Mouse (Mus musculus) left cerebral cortex, adult 18-20 months (tissue): Measurements from ENCODE around the gene Top2b. TPM values are rescaled to one million over a fixed set of nuclear protein-coding genes. Genes with fewer than 3 reads are reported as not detected.

ENCODE experiments used
- DNase-seq, 2 experiments: peaks; one replicate each; pipeline ENCODE4 v3.0.0; 2021 to 2022; ENCODE audit warnings: low spot score in 2 of 2, mixed read lengths in 1 of 2
- long read RNA-seq, 2 experiments: library from polyadenylated mRNA; stranded (forward); transcript quantifications; one replicate each; pipeline ENCODE4 v2.0.0; 2021
- total RNA-seq, 2 experiments: library from RNA; stranded (reverse); gene quantifications; 2 replicates each; pipeline ENCODE4 v1.2.3; 2021

The Top2b gene
- 10 to 100 TPM; 87.8 to 92.1 TPM for total RNA-seq
- long read RNA-seq, experiment 1, full-length matches to known transcripts = 39 of 52 reads
- long read RNA-seq, experiment 1, partial matches to known transcripts = 8 of 52 reads
- long read RNA-seq, experiment 1, other reads (novel, unspliced or antisense) = 5 of 52 reads
- long read RNA-seq, experiment 2, full-length matches to known transcripts = 10 of 19 reads
- long read RNA-seq, experiment 2, partial matches to known transcripts = 7 of 19 reads
- long read RNA-seq, experiment 2, other reads (novel, unspliced or antisense) = 2 of 19 reads

DNA sequence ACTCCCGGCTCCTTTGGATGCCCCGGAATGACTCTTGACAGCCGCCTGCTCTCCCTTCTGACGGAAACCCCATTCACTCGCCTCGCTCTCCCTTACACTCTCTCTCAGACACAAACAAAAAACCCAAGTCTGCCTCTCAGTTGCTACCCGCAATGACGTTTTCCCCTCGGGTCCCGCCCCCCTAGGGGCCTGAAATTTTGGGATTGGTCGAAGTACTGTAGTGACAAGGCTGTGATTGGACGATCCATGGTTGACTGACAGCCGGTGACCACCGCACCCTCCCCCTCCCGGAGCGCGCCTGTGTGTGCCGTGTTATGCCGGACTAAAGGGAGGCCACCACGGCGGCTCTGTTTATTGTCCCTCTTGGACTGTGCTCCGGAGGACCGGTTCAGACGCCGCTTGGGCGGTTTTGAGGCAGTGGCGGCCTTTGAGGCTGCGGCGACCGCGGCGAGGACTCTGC, at the start of gene Top2b:
Top2b (plus strand) TSS at position 302 of the 460 bp plus-strand sequence.
- DNase-seq = peak; percentile 95 to 98

DNA sequence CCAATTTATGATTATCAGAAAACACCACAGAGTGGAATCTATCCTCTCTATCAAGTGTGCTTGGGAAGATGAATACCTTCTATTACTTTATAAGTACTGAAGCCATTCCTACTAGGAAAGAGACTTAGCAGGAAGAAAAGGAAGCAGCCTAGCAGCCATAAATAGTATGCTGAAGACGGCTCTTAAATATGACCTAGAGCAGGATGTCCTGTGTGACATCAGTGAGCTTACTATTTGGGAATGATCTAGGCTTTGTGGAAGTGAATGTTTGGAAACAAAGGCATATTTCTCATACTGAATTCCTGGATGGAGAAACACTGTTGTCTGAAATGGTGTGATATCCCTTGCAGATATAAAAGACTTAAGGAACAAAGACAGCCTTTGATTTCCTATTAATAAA, 48.3 kb upstream of the Top2b start:
- DNase-seq = no peak

DNA sequence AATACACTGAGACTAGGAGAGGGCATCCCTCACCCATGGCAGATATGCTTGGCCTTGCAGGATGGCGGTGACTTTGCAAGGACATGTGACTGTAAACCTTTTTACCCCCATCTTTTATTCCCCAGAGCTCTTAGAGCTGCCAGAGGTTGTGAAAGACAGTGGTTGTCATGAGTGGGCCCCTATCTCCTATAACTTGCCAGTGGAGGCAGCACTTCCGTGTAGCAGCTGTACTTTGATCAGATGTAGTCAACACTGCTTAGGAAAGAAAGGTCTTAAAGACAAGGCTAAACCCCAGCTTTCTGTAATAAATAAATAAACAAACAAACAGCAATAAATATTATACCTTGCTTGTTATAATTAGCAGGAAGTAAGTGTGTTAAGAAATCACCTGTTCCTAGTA, 45.2 kb upstream of the Top2b start:
- no peak for DNase-seq

DNA sequence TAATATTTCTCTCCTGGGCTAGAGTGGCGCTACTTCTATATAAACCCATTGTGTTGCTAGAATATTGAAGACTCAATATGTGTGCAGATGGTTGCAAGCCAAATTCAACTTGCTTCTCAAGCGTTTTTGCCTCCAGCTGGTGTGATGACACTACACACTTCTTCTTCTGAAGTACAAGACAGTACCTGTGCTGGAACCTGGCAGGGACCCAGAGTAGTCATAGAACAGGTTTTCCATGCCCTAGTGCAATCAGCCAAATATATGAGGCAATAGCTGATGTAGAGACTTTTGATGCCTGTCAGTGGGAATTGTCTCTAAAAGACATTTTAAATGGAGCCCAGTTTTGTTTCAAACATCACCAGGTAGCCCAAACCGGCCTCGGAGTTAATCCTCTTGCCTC, 40.6 kb upstream of the Top2b start:
- no peak for DNase-seq

DNA sequence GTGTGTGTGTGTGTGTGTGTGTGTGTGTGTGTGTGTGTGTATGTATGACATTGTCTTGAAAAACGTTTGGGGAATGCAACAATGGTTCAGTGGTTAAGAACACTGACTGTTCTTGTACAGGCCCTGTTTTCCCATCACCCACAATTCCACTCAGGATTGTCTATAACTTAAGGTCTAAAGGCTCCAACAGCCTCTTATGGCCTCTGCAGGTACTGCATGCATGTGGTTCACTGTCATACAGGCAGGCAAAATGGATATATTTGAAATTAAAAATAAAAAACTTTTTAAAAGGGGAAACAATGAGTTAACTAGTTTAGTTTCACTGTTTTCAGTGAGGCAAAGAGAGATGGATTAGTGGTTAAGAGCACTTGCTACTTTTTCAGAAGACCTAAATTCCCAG, 39.8 kb upstream of the Top2b start:
- DNase-seq = no peak

DNA sequence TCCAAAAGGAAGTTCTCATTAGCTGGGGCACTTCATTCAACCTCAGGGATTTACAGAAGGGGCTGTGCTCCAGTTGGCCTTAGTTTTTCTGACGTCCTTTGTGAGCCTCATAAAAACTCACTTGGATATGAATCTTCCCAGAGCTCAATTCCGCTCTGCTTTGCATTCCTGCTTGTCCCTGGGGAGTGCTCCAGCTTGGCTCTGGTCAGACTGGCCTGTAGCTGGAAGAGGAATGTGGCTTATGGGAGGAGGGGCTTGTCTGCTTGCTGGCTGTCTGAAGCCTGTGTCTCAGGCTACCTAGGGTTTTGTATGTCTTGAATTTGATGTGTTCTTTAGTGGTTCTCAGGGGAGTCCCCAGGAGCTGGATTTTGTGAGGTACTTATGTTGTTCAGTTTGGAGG, 36.4 kb upstream of the Top2b start:
- DNase-seq = no peak

DNA sequence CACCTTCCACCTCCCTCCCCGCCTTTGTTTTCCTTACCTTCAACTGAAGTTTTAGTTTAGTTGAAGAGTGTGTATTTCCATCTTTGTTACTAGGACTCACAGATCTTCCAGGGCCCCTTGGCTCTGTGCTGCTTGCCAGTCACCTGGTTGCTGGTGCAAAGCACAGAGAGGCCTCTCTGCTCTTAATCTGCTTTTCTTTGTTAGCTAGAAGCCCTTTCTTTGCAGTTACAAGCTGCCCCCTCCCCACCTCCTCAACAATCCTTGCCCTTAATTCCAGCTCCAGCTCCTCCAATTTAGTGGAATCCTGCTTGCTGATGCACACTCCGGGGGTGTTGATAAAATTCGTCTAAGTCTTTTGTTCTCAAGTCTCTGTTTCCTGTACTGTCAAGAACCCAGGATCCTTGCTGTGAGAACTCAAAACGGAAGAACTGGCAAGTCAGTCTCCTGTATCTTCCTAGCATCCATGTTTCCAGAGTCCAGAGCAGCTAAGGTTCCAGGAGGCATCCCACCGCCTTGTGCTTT, 36.0 kb upstream of the Top2b start:
- DNase-seq = no peak

DNA sequence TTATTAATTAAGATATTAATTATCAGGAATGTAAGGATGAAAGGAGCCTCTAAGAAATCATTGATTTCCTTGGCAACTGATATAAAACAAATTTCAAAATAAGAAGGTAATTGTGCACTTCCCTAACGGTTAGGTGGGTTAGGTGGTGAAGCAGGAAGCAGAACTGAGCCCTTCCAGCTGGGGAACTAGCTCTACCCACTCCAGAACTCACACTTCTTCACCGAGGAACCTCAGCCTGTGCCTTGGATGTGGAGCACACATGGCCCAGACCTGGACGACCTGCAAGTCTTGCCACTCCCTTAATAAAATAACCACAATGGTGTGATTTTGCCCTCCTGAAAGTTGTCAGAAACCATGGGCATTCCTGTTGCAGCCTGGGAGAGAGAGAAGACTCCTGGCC, 35.2 kb upstream of the Top2b start:
- no peak for DNase-seq

DNA sequence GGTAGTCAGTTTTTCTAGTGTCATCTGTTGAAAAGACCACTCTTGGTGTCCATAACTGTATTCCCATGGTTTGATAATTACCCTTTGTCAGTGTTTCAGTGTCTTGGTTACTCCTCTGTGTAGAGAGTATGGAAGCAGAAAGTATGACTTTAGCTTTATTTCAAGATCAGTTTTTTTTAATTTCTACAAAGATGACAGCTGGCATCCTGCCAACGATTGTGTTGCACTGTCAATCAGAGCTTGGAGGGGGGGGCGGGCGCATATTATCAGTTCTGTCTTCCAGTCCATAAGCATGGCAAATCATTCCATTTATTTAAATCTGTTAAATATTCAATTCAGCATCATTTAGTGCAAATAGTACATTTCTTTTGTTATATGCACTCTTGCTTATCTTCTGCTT, 30.7 kb upstream of the Top2b start:
- DNase-seq = no peak

DNA sequence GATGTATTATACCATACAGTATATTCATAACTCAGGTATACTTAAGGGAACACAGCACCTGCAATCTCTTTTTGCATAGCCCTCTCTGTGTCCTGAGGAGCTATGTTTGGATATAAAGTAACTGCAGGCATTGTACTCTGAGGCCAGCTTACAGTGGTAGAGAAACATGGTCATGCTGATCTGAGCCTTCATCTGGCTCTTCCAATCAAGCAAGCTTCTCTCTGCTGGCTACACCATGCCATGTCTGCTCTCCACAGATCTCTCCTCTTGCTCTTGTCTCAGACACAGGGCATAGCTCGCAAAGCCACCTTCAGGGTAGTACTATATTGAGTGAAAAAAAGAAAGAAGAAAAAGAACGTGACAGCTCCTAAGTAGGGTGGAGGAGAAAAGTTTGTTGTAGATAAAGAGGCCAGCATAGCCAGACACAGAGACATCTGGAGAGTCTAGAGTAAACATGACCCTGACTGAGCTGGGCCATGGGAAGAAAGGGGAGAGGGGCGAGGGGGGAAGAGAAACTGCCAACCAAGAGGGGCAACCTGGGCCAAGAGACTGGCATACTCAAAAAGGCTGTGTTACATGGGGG, 29.1 kb upstream of the Top2b start:
- DNase-seq = no peak

DNA sequence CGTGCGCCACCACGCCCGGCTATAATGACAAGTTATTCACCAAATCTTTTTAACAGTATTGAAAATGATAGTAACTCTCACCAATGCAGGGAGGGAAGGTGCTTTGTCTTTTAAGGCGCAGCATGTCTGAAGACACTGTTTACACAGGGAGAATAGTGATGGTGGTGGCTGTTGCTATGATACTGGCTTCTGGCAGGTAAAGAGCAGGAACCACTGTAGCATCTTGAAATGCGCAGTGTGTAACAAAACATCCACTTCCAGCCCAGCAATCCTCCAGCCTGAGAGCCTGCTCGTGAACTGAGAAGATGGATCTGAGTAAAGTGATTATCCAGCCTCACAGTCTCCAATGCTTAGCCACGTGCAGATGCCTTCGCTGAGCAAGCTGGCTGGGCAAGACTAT, 17.5 kb upstream of the Top2b start:
- no peak for DNase-seq

DNA sequence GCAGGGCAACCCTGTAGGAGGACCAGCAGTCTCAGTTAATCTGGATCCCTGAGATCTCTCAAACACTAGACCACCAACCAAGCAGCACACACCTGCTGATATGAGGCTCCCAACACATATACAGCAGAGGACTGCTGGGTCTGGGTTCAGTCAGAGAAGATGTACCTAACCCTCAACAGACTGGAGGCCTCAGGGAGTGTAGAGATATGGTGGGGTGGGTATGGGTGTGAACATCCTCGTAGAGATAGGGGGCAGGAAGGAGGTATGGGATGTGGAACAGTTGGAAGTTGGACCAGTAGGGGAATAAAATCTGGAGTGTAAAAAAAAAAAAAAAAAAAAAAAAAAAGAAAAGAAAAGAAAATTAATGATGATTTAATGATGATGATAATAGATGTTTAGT, 5.3 kb upstream of the Top2b start:
- DNase-seq = no peak

DNA sequence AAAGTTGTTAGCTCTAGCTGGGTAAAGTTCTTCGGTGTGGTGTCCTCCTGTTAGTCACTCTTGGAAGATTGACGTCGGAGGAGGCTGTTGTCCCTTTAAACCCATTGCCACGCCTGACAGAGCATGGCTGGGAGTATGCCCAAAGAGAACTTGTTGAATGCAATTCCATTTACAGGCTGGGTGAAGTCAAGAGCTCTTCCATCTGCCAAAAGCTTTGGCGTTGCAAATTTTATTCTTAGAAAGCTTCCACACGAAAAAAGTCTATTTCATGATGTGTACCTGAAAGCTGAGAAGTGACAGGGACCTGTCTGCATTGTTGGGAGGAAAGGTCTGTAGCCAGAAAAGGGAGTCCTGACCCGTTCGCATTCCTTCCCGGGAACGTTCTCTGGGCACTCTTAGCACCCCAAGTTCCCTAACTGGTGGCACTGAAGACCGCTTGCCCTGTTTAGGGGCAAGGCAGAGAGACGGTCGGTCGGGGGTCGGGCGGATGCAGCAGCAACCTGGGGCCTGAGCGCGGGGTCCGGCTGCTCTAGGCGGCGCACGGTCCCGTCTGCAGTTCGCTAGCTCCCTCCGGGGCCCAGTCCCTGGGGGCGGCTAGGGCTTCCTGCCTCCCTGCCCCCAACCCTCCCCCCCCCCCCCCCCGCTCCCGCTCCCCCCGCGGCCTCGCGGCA, 683 bp upstream of the Top2b start:
- peak; percentile 24 to 31 for DNase-seq

DNA sequence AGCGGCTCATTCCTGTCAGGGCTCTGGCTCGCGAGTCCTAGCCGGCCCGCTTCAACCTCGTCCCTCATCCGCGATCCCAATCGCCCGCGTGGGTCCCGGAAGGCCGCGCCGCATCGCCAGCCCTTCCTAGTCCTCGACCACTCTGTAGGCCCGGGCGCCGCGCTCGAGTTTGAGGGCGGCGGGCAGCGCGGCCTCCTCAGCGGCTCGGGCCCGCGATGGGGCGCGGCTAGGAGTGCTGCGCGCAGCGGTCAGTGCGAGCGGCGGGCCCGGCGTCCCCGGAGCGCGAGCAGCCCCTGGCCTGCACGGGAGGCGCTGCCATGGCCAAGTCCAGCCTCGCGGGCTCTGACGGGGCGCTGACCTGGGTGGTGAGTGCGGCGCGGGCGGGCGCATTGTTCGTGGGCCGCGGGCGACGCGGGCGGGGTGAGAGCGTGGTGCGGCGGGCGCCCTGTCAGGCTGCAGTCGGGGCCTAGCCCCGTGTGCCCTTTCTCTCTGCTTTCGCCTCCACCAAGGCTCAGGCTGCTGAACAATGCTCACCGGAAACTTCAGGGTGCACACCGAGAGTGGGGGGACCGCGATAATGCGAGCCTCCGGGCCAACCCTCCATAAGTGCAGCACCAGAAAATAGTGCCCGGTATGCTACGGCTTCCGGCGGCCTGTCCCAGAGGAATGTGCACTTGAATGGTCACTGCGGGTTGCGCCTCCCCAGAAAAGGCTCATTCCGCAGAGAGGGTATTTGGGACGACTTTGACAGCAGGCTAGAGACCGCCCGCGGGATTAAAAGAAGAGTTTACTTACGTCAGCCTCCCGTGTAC, 589 bp downstream of the Top2b start:
- DNase-seq = peak in 1 of 2 experiments; percentile 47

DNA sequence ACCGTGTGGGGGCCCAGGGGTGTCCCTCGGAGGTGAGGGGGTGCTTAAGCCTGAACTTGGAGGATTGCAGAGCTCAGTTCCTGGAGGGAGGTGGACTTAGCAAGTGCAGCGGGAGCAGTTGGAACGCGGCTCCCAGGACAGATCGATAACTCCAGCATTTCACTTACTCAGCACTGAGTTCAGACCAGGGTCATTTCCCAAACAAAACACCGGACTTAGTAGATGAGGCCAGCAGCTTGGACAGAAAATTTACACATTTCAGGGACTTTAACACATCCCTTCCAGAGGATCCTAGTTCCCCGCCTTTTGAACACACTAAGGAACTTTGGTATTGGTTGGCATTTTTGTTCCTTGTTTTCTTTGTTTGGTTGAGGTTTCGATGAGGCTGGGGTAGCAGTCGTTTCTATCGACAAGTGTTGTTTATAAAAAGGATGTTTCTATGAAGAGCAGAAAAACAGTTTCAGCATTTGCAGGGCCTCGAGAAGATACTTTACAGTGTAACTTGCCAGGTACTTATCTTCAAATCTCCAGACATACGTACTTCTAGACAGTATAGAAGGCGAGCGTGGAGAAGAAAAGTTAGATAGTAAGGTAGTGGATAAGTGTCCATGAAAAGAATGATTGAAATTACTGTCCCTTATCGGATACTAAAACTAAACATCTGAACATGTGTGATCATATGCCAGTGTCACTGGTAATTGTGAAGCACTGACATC, 1.4 kb downstream of the Top2b start:
- no peak for DNase-seq

DNA sequence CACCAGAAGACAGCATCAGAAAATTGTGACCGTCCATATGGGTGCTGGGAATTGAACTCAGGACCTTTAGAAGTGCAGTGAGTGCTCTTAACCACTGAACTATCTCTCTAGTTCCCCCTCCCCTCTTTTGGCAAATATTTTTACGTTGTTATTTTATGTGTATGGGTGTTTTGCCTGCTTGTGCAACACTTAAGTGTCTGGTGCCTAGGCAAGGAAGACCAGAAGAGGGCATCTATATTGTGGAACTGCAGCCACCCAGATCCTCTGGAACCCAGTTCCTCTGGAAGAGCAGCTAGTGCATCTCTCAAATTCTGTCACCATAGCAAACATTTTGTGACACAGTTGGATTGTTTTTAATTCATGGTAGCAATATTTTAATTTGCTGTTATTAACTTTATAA, 2.0 kb downstream of the Top2b start:
- DNase-seq = no peak

DNA sequence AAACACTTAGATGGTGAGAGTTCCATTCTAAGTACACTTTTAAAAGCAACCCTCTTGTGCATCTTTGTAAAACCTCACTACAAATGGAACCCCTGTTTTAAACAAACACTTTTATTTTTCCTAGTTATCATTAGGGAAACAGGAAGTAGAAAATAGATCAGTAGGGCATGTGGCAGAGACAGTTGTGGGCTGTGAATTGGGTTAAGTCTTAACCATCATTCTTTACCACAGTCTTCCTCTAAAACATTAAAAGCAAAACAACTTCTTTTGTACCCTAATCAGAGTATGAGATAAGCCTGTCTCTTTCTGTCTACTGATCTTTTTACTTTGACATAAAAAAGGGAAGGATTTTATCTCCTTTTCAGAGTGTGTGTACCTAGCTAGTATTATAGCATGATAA, 7.8 kb downstream of the Top2b start:
- no peak for DNase-seq

DNA sequence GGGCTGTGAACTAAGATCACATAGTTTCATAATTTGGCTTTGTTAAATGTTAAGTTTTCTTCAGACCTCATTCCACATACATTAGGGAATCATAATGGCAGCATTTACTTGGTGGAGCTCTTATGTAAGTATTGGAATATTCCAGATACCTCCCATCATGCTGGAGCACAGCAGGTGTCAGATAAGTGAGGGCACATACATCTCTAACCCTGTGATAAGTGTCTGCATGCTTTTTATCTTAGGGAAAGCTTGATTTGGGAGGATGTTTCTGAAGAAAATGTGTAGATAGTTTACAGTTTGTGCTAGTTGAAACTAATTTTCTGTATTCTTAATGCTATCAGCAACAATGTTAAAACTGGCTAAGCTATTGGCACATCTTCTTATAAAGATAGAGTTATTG, 8.2 kb downstream of the Top2b start:
- DNase-seq = no peak

DNA sequence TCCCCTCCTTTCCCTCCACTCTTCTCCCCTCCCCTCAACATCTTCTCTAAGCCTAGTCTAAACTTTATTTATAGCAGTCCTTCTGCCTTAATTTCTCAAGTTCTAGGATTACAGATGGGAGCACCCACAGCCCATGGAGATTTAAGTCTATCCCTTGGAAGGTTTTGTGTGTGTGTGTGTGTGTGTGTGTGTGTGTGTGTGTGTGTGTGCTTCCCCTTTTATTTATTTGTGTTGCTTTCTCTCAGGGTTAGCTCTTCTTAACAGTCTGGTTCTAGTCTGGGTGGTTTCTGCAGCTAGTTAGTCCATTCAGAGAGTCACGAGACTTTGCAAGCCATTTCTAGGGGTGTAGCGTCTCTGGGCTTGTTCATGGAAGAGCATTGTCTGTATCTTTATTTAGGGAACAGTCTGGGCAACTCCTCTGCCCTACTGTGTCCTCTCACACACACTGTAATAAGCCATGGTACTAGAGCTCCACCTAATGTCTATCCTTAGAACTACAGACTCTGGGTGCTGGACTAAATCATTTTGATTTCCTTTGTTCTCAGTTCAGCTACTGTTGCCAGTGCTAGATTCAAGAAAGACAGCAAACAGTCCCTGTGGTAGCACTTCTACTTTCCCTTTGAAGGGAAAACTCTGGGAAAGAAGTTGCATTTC, 15.1 kb downstream of the Top2b start:
- peak; percentile 32 to 39 for DNase-seq

DNA sequence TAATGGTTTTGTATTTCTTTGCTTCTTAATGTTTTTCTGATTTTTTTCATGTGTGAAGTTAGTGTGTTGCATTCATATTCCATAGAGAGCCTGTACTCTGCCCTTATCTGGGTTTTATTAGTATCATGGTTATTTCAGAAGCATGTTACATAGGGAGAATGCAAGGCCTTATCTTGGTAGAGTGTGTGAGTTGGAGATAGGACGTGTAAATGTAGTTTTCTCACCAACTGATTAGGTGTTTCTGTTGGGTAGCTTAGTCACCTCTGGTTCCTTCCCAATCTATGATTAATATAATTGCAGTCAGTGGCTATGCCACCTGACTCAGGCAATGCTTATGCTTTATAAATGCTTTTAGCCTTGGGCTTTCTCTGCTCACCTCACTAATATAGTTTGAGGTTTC, 19.8 kb downstream of the Top2b start:
- no peak for DNase-seq
